Mouse (Mus musculus): ENCODE data around the gene Tsen54.

- TF ChIP-seq GATA1 (IDR thresholded peaks at IDR 0.05; ENCODE audit: borderline replicate concordance, low read length), result no peak
- TF ChIP-seq FLI1 (IDR thresholded peaks at IDR 0.05; ENCODE audit: low read length), result no peak
These were observed 13.1 kb downstream of the Tsen54 start for GRCm38 (mm10) chr11:115827624-115828023.

Measured in megakaryocyte, embryonic 14.5 days (primary cell).